Mouse (Mus musculus): ENCODE data around the gene E2f6.

DNA sequence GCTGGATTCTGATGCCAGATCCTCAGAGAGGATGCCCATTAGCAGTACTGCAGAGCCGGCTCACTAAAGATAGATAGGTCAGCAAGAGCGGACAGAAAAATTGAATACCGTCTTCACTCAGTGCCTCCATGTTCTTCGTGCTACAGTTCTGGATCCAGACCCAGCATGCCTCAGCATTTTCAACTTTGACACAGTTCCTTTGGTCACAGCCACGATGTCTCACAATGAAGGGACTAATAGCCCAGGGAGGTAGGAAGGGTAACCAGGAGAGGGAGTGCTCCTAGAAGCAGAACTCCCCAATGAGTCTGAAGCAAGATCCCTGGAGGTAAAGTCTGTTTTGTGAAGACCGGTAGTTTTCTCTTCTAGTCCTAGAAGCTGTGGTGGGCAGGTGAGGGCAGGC lies 57.9 kb downstream of the E2f6 start:
- no peak for TF ChIP-seq CTCF (IDR thresholded peaks at IDR 0.05)
- TF ChIP-seq POLR2A (IDR thresholded peaks at IDR 0.05; ENCODE audit: insufficient read depth, low read depth, low read length): no peak
- no peak for TF ChIP-seq EP300 (IDR thresholded peaks at IDR 0.05; ENCODE audit: insufficient read depth, low read depth, low read length)

All from heart, adult 2 months (tissue).